Mouse (Mus musculus) layer of hippocampus, adult 6 months (tissue): ENCODE measurements around the gene Olfr938. TPM values are rescaled to one million over a fixed set of nuclear protein-coding genes. Genes with fewer than 3 reads are reported as not detected.

ENCODE experiments used
- long read RNA-seq, 2 experiments: library from polyadenylated mRNA; unstranded; transcript quantifications; one replicate each; pipeline ENCODE4 v2.0.0; 2019 to 2020
- microRNA-seq: library from miRNA; unstranded; fragments of <30 nt; microRNA quantifications from one replicate; pipeline ENCODE4 v1.2.0, GENCODE M21; 2020
- polyA plus RNA-seq: library from polyadenylated mRNA; unstranded; fragments of <200 nt; fragmentation: Nextera tagmentation; gene quantifications from 2 replicates; pipeline ENCODE4 v1.2.3, GENCODE M21; 2021

Gene Olfr938
- not detected in 2 replicates for polyA plus RNA-seq
- long read RNA-seq, experiment 1, result 0 reads
- long read RNA-seq, experiment 2, result 0 reads

GRCm38 (mm10) chr9:39078787-39079186 is at the start of gene Olfr938:
Olfr938 (minus strand) TSS chr9:39078887.

GRCm38 (mm10) chr9:39127831-39128230 is 49.1 kb upstream of the Olfr938 start, which contains the start of gene Olfr27:
Olfr27 (plus strand) TSS chr9:39128131.

GRCm38 (mm10) chr9:39064851-39065250 is 13.8 kb downstream of the Olfr938 start, which contains the start of gene Olfr937:
Olfr937 (minus strand) TSS chr9:39064951.

Small RNA genes within 50 kb of the gene (microRNA-seq; reads per million reads assigned to microRNA genes)
- not detected for gene Gm25032
- gene Gm25529, result not detected

Other genes with a start within 250 kb of the Olfr938 start
- not detected in 2 replicates for gene Olfr924, start 234.4 kb downstream of the Olfr938 start, polyA plus RNA-seq
- not detected in 2 replicates for gene Olfr26, start 223.8 kb downstream of the Olfr938 start, polyA plus RNA-seq
- gene Olfr926, start 201.8 kb downstream of the Olfr938 start, polyA plus RNA-seq, result not detected in 2 replicates
- not detected in 2 replicates for gene Olfr930, start 149.1 kb downstream of the Olfr938 start, polyA plus RNA-seq
- gene Olfr933, start 106.6 kb downstream of the Olfr938 start, polyA plus RNA-seq, result not detected in 2 replicates
- gene Olfr934, start 90.6 kb downstream of the Olfr938 start, polyA plus RNA-seq, result not detected in 2 replicates
- not detected in 2 replicates for gene Olfr935, start 79.2 kb downstream of the Olfr938 start, polyA plus RNA-seq
- not detected in 2 replicates for gene Olfr146, start 55.5 kb downstream of the Olfr938 start, polyA plus RNA-seq
- gene Olfr937, start 13.9 kb downstream of the Olfr938 start, polyA plus RNA-seq, result not detected in 2 replicates
- not detected in 2 replicates for gene Olfr27, start 49.2 kb upstream of the Olfr938 start, polyA plus RNA-seq
- not detected in 2 replicates for gene Olfr943, start 87.4 kb upstream of the Olfr938 start, polyA plus RNA-seq
- gene Olfr944, start 123.0 kb upstream of the Olfr938 start, polyA plus RNA-seq, result not detected in 2 replicates
- gene Olfr1537, start 171.1 kb upstream of the Olfr938 start, polyA plus RNA-seq, result not detected in 2 replicates
- gene Olfr945, start 197.9 kb upstream of the Olfr938 start, polyA plus RNA-seq, result not detected in 2 replicates
- not detected in 2 replicates for gene Olfr948, start 247.2 kb upstream of the Olfr938 start, polyA plus RNA-seq